Comparison of ENCODE assay signal across 13 mouse cellular contexts in the genomic region with DNA sequence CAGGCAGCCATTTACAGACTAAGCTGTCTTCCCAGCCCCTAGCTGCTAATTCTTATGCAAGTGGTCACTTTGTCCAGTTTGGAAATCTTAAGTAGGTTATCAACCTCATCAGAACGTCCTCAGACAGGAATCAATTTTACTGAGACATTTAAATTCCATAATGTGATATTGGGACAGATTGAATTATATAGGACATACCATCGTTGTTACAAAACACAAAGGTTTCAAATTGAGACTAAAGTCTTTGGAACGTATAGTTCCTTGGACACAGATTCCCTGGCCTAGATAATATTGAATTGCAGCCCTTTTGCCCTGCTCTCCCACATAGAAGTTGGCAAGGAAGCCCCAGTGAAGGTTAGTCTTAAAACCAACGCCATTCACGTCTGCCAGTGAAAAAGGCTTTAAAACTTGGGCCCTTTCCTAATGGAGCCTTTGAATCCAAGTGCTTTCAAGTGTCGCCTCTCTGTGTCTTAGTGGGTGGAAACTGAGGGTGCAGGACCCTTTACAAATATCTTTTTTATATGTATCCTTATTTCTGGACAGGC.
DNase-seq lines count a peak whose midpoint lies in the region; ATAC-seq and TF ChIP-seq lines count a peak whose summit lies in the region.
"Had no signal": no experiment of that assay in that cellular context is flagged by ENCODE, and none has a peak within 500 bp of the region (broad histone marks: within the 10 kb centered on the region; RNA-seq: fewer than 3 reads in every experiment).

No protein-coding gene starts in this region.

- ATAC-seq in midbrain, embryonic 12.5 days (ENCODE audit: low FRiP score, low read depth), result no peak
- ATAC-seq in midbrain, embryonic 16.5 days, result no peak
- ATAC-seq in neural tube, embryonic 15.5 days (ENCODE audit: low FRiP score), result no peak

- H3K4me2 ChIP-seq in midbrain, embryonic 12.5 days (replicated peaks), result no peak overlapping the region
- H3K4me2 ChIP-seq in midbrain, embryonic 16.5 days (ENCODE audit: low read length), result no peak overlapping the region
- no peak overlapping the region for H3K4me2 ChIP-seq in neural tube, embryonic 15.5 days
- H3K4me2 ChIP-seq: intestine, embryonic 15.5 days; liver, embryonic 11.5 days had no signal

- H3K27ac ChIP-seq in heart, adult 2 months, result peak overlapping the region; percentile 75
- no peak overlapping the region for H3K27ac ChIP-seq in kidney, adult 2 months (ENCODE audit: insufficient read depth, low read depth, low read length)
- H3K27ac ChIP-seq in midbrain, embryonic 12.5 days (replicated peaks), result peak overlapping the region; percentile 26; the same call in 1 of the 2 replicates
- H3K27ac ChIP-seq in midbrain, embryonic 16.5 days (ENCODE audit: low read length), result no peak overlapping the region
- peak overlapping the region; percentile 66; the same call in 1 of the 2 replicates for H3K27ac ChIP-seq in neural tube, embryonic 15.5 days (replicated peaks)
- H3K27ac ChIP-seq: intestine, embryonic 15.5 days; macrophage had no signal

- no peak for TF ChIP-seq POLR2A in heart, adult 2 months (IDR thresholded peaks at IDR 0.05; ENCODE audit: insufficient read depth, low read depth, low read length)
- no peak for TF ChIP-seq POLR2A in kidney, adult 2 months (IDR thresholded peaks at IDR 0.05; ENCODE audit: low read depth, low read length)

- H3K27me3 ChIP-seq in heart, adult 2 months (ENCODE audit: control insufficient read depth, insufficient read depth, low read length), result no peaks in the 10 kb centered on the region
- H3K27me3 ChIP-seq in kidney, adult 2 months (replicated peaks; ENCODE audit: control insufficient read depth, insufficient read depth, low read length), result no peaks in the 10 kb centered on the region
- H3K27me3 ChIP-seq in midbrain, embryonic 12.5 days, result no peaks in the 10 kb centered on the region
- no peaks in the 10 kb centered on the region for H3K27me3 ChIP-seq in midbrain, embryonic 16.5 days (ENCODE audit: control insufficient read depth, insufficient read depth, low read depth, low read length)
- H3K27me3 ChIP-seq in neural tube, embryonic 15.5 days (replicated peaks), result no peaks in the 10 kb centered on the region
- H3K27me3 ChIP-seq: intestine, embryonic 15.5 days; lung, embryonic 15.5 days had no signal

- no peak for TF ChIP-seq CTCF in heart, adult 2 months (IDR thresholded peaks at IDR 0.05)
- TF ChIP-seq CTCF in kidney, adult 2 months (conservative IDR thresholded peaks at IDR 0.05; ENCODE audit: insufficient read depth, insufficient read length, low read depth, low read length), result no peak

- H3K4me3 ChIP-seq in heart, adult 2 months, result no peak overlapping the region
- no peak overlapping the region for H3K4me3 ChIP-seq in kidney, adult 2 months (ENCODE audit: insufficient read depth, low read depth, low read length)
- no peak overlapping the region for H3K4me3 ChIP-seq in midbrain, embryonic 12.5 days
- H3K4me3 ChIP-seq in midbrain, embryonic 16.5 days (ENCODE audit: low read depth, low read length), result no peak overlapping the region
- no peak overlapping the region for H3K4me3 ChIP-seq in neural tube, embryonic 15.5 days (replicated peaks)
- H3K4me3 ChIP-seq: intestine, embryonic 15.5 days; lung, embryonic 15.5 days had no signal

- TF ChIP-seq EP300 in heart, adult 2 months (IDR thresholded peaks at IDR 0.05; ENCODE audit: insufficient read depth, low read depth, low read length), result no peak

- H3K9me3 ChIP-seq in midbrain, embryonic 12.5 days, result no peaks in the 10 kb centered on the region
- H3K9me3 ChIP-seq in midbrain, embryonic 16.5 days (replicated peaks; ENCODE audit: control insufficient read depth, low read length, poor library complexity, severe bottlenecking), result no peaks in the 10 kb centered on the region
- H3K9me3 ChIP-seq in neural tube, embryonic 15.5 days (replicated peaks), result no peaks in the 10 kb centered on the region
- H3K9me3 ChIP-seq: intestine, embryonic 15.5 days; lung, embryonic 15.5 days had no signal

- DNase-seq in heart, adult 2 months, result no peak
- no peak for DNase-seq in heart, postnatal 14 days
- peak; percentile 78 for DNase-seq in kidney, adult 2 months
- DNase-seq in kidney, adult 18-20 months, result no peak
- DNase-seq: right cerebral cortex, postnatal 4 days; thymus, postnatal 4 days had no signal

- H3K9ac ChIP-seq in heart, adult 2 months (ENCODE audit: low read depth, low read length), result no peak overlapping the region
- H3K9ac ChIP-seq in midbrain, embryonic 12.5 days (replicated peaks), result no peak overlapping the region
- H3K9ac ChIP-seq in midbrain, embryonic 16.5 days (ENCODE audit: low read depth, low read length), result no peak overlapping the region
- H3K9ac ChIP-seq in neural tube, embryonic 15.5 days (replicated peaks), result no peak overlapping the region
- H3K9ac ChIP-seq: intestine, embryonic 15.5 days; lung, embryonic 15.5 days had no signal

- 85% methylated on average over 6 of the region's 6 CpGs for WGBS in heart, adult 2 months
- WGBS in kidney, adult 2 months, result 65% methylated on average over 6 of the region's 6 CpGs
- 66% methylated on average over 6 of the region's 6 CpGs for WGBS in midbrain, embryonic 12.5 days
- WGBS in midbrain, embryonic 16.5 days, result 61% methylated on average over 6 of the region's 6 CpGs
- 62% methylated on average over 6 of the region's 6 CpGs for WGBS in neural tube, embryonic 15.5 days

- peaks cover 2% of the 10 kb centered on the region; the same call in 1 of the 2 replicates for H3K36me3 ChIP-seq in heart, adult 2 months (ENCODE audit: control insufficient read depth, insufficient read depth, low read length)
- no peaks in the 10 kb centered on the region for H3K36me3 ChIP-seq in kidney, adult 2 months (ENCODE audit: control insufficient read depth, insufficient read depth, low read length)
- no peaks in the 10 kb centered on the region for H3K36me3 ChIP-seq in midbrain, embryonic 12.5 days
- H3K36me3 ChIP-seq in midbrain, embryonic 16.5 days (ENCODE audit: control insufficient read depth, insufficient read depth, low read length), result no peaks in the 10 kb centered on the region
- no peaks in the 10 kb centered on the region for H3K36me3 ChIP-seq in neural tube, embryonic 15.5 days
- H3K36me3 ChIP-seq: intestine, embryonic 15.5 days; lung, embryonic 15.5 days had no signal

- H3K79me2 ChIP-seq in heart, adult 2 months (replicated peaks; ENCODE audit: control insufficient read depth, insufficient read depth, low read length), result peaks cover 4% of the 10 kb centered on the region

- intact Hi-C loops in heart, adult 2 months (cut with DNase I), result loop anchor here (2.0 kb wide), 1 partner anchor 27 kb away; no protein-coding TSS in a partner anchor
- intact Hi-C loops in heart, postnatal 14 days (cut with DNase I), result no loop called here

- peaks cover 15% of the 10 kb centered on the region for H3K4me1 ChIP-seq in heart, adult 2 months (ENCODE audit: control insufficient read depth, insufficient read depth, low read length)
- peaks cover 16% of the 10 kb centered on the region; the same call in 1 of the 2 replicates for H3K4me1 ChIP-seq in kidney, adult 2 months (ENCODE audit: control insufficient read depth, insufficient read depth, low read length)
- peaks cover 26% of the 10 kb centered on the region for H3K4me1 ChIP-seq in midbrain, embryonic 12.5 days
- H3K4me1 ChIP-seq in midbrain, embryonic 16.5 days (ENCODE audit: control insufficient read depth, insufficient read depth, low read length), result peaks cover 26% of the 10 kb centered on the region
- peaks cover 19% of the 10 kb centered on the region for H3K4me1 ChIP-seq in neural tube, embryonic 15.5 days

Comparison
In these comparisons a context has a peak if more than half of its experiments do, and no peak if none do; other contexts are left out.
1. H3K27ac ChIP-seq: peak in heart, adult 2 months (single experiment), midbrain, embryonic 12.5 days (single experiment) and neural tube, embryonic 15.5 days (single experiment); none in kidney, adult 2 months (single experiment) and midbrain, embryonic 16.5 days (single experiment).